Mouse (Mus musculus) G1E (cell line): Measurements from ENCODE around the gene Cdh24.

Experiments
- CTCF ChIP-seq: IDR thresholded peaks from 2 replicates; pipeline ENCODE4 v1.5.1; 2012; ENCODE audit warnings: low read depth, low read length, inconsistent platforms, mixed read lengths
- GATA1 ChIP-seq: IDR thresholded peaks from 2 replicates; pipeline ENCODE4 v1.6.1; 2012; ENCODE audit warnings: borderline replicate concordance, low read length, inconsistent platforms, mixed read lengths
- GATA2 ChIP-seq: IDR thresholded peaks from 2 replicates; pipeline ENCODE4 v1.6.1; 2012; ENCODE audit warnings: low read depth, low read length, inconsistent platforms, borderline replicate concordance
- POLR2AphosphoS5 ChIP-seq: IDR thresholded peaks from 2 replicates; pipeline ENCODE4 v1.6.1; 2012; ENCODE audit warnings: low read depth, low read length, inconsistent platforms; ENCODE audit not compliant: insufficient replicate concordance
- TAL1 ChIP-seq: conservative IDR thresholded peaks from 2 replicates; pipeline ENCODE4 v1.6.1; 2012; ENCODE audit warnings: low read depth, low read length, inconsistent platforms, mixed read lengths

- TF ChIP-seq CTCF (no peak), TAL1 (no peak), POLR2AphosphoS5 (no peak), GATA1 (no peak), GATA2 (no peak)
These were observed 48.7 kb downstream of the Cdh24 start for GRCm38 (mm10) chr14:54592319-54592934.
